16 mouse cellular contexts compared by ENCODE assay signal in the genomic region with DNA sequence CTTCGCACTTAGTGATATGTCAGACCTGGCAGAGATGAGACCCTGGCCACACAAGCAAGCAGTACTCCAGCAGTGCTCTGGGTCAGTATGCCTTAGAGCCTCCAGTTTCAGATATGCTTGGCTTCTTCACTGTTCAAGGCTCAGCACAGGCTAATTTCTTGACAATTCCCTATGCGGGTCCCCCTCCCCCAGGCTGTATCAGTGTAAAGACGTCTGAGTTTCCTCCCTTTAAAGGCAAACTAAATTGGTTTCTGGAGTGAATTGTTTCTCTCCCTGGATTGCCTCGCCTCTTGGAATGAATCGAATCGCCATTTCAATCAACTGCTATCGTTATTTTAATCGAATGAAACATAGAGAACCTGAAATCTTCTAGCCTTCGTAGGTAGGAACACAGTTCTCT. TPM values are rescaled to one million over a fixed set of nuclear protein-coding genes. Genes with fewer than 3 reads are reported as not detected.
DNase-seq lines count a peak whose midpoint lies in the region; ATAC-seq lines count a peak whose summit lies in the region.
"Had no signal": no experiment of that assay in that cellular context is flagged by ENCODE, and none has a peak within 500 bp of the region (broad histone marks: within the 10 kb centered on the region; RNA-seq: fewer than 3 reads in every experiment).

No protein-coding gene starts in this region.

- no peak for ATAC-seq in lung, embryonic 16.5 days (ENCODE audit: low read depth)
- no peak for ATAC-seq in forebrain, embryonic 16.5 days
- ATAC-seq in neural tube, embryonic 14.5 days (ENCODE audit: low read depth), result no peak
- ATAC-seq in frontal cortex, adult (ENCODE audit: low TSS enrichment), result no peak

- 60% methylated on average over 9 of the region's 9 CpGs for WGBS in lung, embryonic 16.5 days
- WGBS in forebrain, embryonic 16.5 days, result 19% methylated on average over 9 of the region's 9 CpGs
- WGBS in midbrain, embryonic 10.5 days, result 63% methylated on average over 9 of the region's 9 CpGs
- 23% methylated on average over 9 of the region's 9 CpGs for WGBS in neural tube, embryonic 14.5 days

- H3K27me3 ChIP-seq in lung, embryonic 16.5 days (ENCODE audit: control insufficient read depth, insufficient read depth, low read depth, low read length), result peaks cover 30% of the 10 kb centered on the region
- 0 out of 2 replicates have a peak, but pooled peaks cover 4% of the 10 kb centered on the region for H3K27me3 ChIP-seq in forebrain, embryonic 16.5 days (replicated peaks; ENCODE audit: control insufficient read depth, insufficient read depth, low read length)
- peaks cover 21% of the 10 kb centered on the region for H3K27me3 ChIP-seq in midbrain, embryonic 10.5 days (ENCODE audit: low read depth, poor library complexity, severe bottlenecking)
- H3K27me3 ChIP-seq in neural tube, embryonic 14.5 days (ENCODE audit: control insufficient read depth, insufficient read depth, low read length), result no peaks in the 10 kb centered on the region

- H3K4me3 ChIP-seq in lung, embryonic 16.5 days (ENCODE audit: low read length), result no peak overlapping the region
- peak overlapping the region; percentile 20; the same call in 1 of the 2 replicates for H3K4me3 ChIP-seq in forebrain, embryonic 16.5 days (replicated peaks; ENCODE audit: low read length)
- H3K4me3 ChIP-seq in midbrain, embryonic 10.5 days, result peak overlapping the region; percentile 87; the same call in 1 of the 2 replicates
- peak overlapping the region; percentile 4; the same call in 1 of the 2 replicates for H3K4me3 ChIP-seq in neural tube, embryonic 14.5 days (ENCODE audit: low read depth, low read length)
- H3K4me3 ChIP-seq: lung, embryonic 15.5 days had no signal

- H3K36me3 ChIP-seq in lung, embryonic 16.5 days (ENCODE audit: control insufficient read depth, insufficient read depth, low read length), result no peaks in the 10 kb centered on the region
- no peaks in the 10 kb centered on the region for H3K36me3 ChIP-seq in forebrain, embryonic 16.5 days (ENCODE audit: control insufficient read depth, insufficient read depth)
- no peaks in the 10 kb centered on the region for H3K36me3 ChIP-seq in midbrain, embryonic 10.5 days
- H3K36me3 ChIP-seq in neural tube, embryonic 14.5 days (ENCODE audit: control insufficient read depth, insufficient read depth, low read length), result no peaks in the 10 kb centered on the region
- H3K36me3 ChIP-seq: lung, embryonic 15.5 days had no signal

- no peak overlapping the region for H3K9ac ChIP-seq in lung, embryonic 16.5 days (ENCODE audit: low read length)
- no peak overlapping the region for H3K9ac ChIP-seq in forebrain, embryonic 16.5 days (replicated peaks; ENCODE audit: low read depth, low read length)
- H3K9ac ChIP-seq in neural tube, embryonic 14.5 days (replicated peaks; ENCODE audit: low read depth, low read length), result no peak overlapping the region; the same call in 1 of the 2 replicates
- H3K9ac ChIP-seq: lung, embryonic 15.5 days had no signal

- no peak overlapping the region; the same call in 1 of the 2 replicates for H3K4me2 ChIP-seq in lung, embryonic 16.5 days (ENCODE audit: low read depth, low read length)
- peak overlapping the region; percentile 94 for H3K4me2 ChIP-seq in forebrain, embryonic 16.5 days (ENCODE audit: low read length)
- H3K4me2 ChIP-seq in neural tube, embryonic 14.5 days (ENCODE audit: low read depth, low read length), result peak overlapping the region; percentile 83

- no peak for DNase-seq in lung, postnatal 25 days (ENCODE audit: low spot score)
- no peak for DNase-seq in midbrain, embryonic 10.5 days (ENCODE audit: low spot score)
- DNase-seq in adrenal gland, postnatal 25 days, result no peak
- DNase-seq in heart, postnatal 4 days, result no peak
- DNase-seq: adrenal gland, postnatal 36 days; cerebellum, adult 11 months; cerebellum, postnatal 36 days; heart, postnatal 36 days; kidney, adult 18-20 months; thymus, adult 18-20 months had no signal

- H3K27ac ChIP-seq in lung, embryonic 16.5 days (ENCODE audit: low read length), result peak overlapping the region; percentile 13; the same call in 1 of the 2 replicates
- peak overlapping the region; percentile 61; the same call in 1 of the 2 replicates for H3K27ac ChIP-seq in forebrain, embryonic 16.5 days (ENCODE audit: low read length)
- peak overlapping the region; percentile 82 for H3K27ac ChIP-seq in midbrain, embryonic 10.5 days (replicated peaks)
- peak overlapping the region; percentile 91 for H3K27ac ChIP-seq in neural tube, embryonic 14.5 days (ENCODE audit: low read depth, low read length)
- H3K27ac ChIP-seq: lung, embryonic 15.5 days had no signal

- peaks cover 16% of the 10 kb centered on the region for H3K4me1 ChIP-seq in lung, embryonic 16.5 days (replicated peaks; ENCODE audit: control insufficient read depth, insufficient read depth, low read length)
- peaks cover 42% of the 10 kb centered on the region for H3K4me1 ChIP-seq in forebrain, embryonic 16.5 days (replicated peaks; ENCODE audit: control insufficient read depth, insufficient read depth, low read length)
- peaks cover 72% of the 10 kb centered on the region for H3K4me1 ChIP-seq in midbrain, embryonic 10.5 days
- H3K4me1 ChIP-seq in neural tube, embryonic 14.5 days (ENCODE audit: control insufficient read depth, insufficient read depth, low read length), result peaks cover 30% of the 10 kb centered on the region

- no peaks in the 10 kb centered on the region for H3K9me3 ChIP-seq in lung, embryonic 16.5 days (ENCODE audit: control insufficient read depth, low read length)
- H3K9me3 ChIP-seq in forebrain, embryonic 16.5 days (ENCODE audit: control insufficient read depth, low read length), result no peaks in the 10 kb centered on the region
- H3K9me3 ChIP-seq in midbrain, embryonic 10.5 days (replicated peaks), result no peaks in the 10 kb centered on the region
- no peaks in the 10 kb centered on the region for H3K9me3 ChIP-seq in neural tube, embryonic 14.5 days (ENCODE audit: control insufficient read depth, low read length)
- H3K9me3 ChIP-seq: lung, embryonic 15.5 days had no signal

RNA-seq across cellular contexts. Expression of a gene that starts 4.5 kb away (rescaled TPM):
- 0.19 and 0.35 TPM in 2 replicates for polyA plus RNA-seq in lung, embryonic 16.5 days (2015; fragmentation: Nextera tagmentation; extraction: Ambion mirVana)
- polyA plus RNA-seq in forebrain, embryonic 16.5 days (2015; fragmentation: Nextera tagmentation; extraction: Ambion mirVana), result 9.6 and 11.0 TPM in 2 replicates
- polyA plus RNA-seq in midbrain, embryonic 10.5 days (2016; fragmentation: Nextera tagmentation; extraction: Ambion mirVana), result 7.9 and 11.4 TPM in 2 replicates
- polyA plus RNA-seq in neural tube, embryonic 14.5 days (2014; fragmentation: Nextera tagmentation; extraction: Ambion mirVana), result 32.8 and 40.8 TPM in 2 replicates
- total RNA-seq in adrenal gland, postnatal 25 days (2021), result 0.06 and 0.67 TPM in 2 replicates
- under 1 TPM; 0.20 to 0.26 TPM for total RNA-seq in heart, postnatal 4 days (2021)
- polyA plus RNA-seq: C2C12 had no signal

Comparison
In these comparisons a context has a peak if more than half of its experiments do, and no peak if none do; other contexts are left out.
1. H3K27ac ChIP-seq: peak in every context shown above with its lines; median percentile 91 in neural tube, embryonic 14.5 days; 82 in midbrain, embryonic 10.5 days; 61 in forebrain, embryonic 16.5 days; 13 in lung, embryonic 16.5 days.